Mouse (Mus musculus) forebrain, embryonic 15.5 days (tissue): ENCODE data around the gene Crybb2. TPM values are rescaled to one million over a fixed set of nuclear protein-coding genes. Genes with fewer than 3 reads are reported as not detected.
A peak's percentile ranks its signal among the peaks of the same experiment; 100 is the strongest.

Source experiments
- ATAC-seq: fragments of 200-750 bp; cut with Nextera tagmentation; replicated peaks from 2 replicates; pipeline ENCODE4 v1.8.0; 2017; ENCODE audit warnings: mild to moderate bottlenecking, moderate TSS enrichment, moderate library complexity
- H3K27ac ChIP-seq: fragments of 300-500 bp; sonication (generic); replicated peaks from 2 replicates; pipeline ENCODE4 v1.5.1; 2015; ENCODE audit warnings: mild to moderate bottlenecking, inconsistent platforms
- H3K27me3 ChIP-seq: fragments of 300-500 bp; sonication (generic); 2 replicates; pipeline ENCODE4 v1.6.1; 2015; ENCODE audit warnings: inconsistent platforms
- H3K36me3 ChIP-seq: fragments of 300-500 bp; sonication (generic); 2 replicates; pipeline ENCODE4 v1.6.1; 2015; ENCODE audit warnings: mild to moderate bottlenecking, inconsistent platforms
- H3K4me1 ChIP-seq: fragments of 300-500 bp; sonication (generic); 2 replicates; pipeline ENCODE4 v1.6.1; 2015; ENCODE audit warnings: inconsistent platforms
- H3K4me2 ChIP-seq: fragments of 300-500 bp; sonication (generic); replicated peaks from 2 replicates; pipeline ENCODE4 v1.6.1; 2015; ENCODE audit warnings: mild to moderate bottlenecking, inconsistent platforms
- H3K4me3 ChIP-seq: fragments of 300-500 bp; sonication (generic); 2 replicates; pipeline ENCODE4 v1.5.1; 2015; ENCODE audit warnings: mild to moderate bottlenecking, inconsistent platforms
- H3K9ac ChIP-seq: fragments of 300-500 bp; sonication (generic); replicated peaks from 2 replicates; pipeline ENCODE4 v1.6.1; 2015; ENCODE audit warnings: mild to moderate bottlenecking, inconsistent platforms
- H3K9me3 ChIP-seq: fragments of 300-500 bp; sonication (generic); 2 replicates; pipeline ENCODE4 v1.6.1; 2016; ENCODE audit warnings: inconsistent platforms
- WGBS: fragments of 180-500 bp; shearing (Covaris S2); methylation state at CpG from one replicate; pipeline ENCODE4 v1.1.7; 2015; ENCODE audit warnings: mixed read lengths; 5-methylcytosine and 5-hydroxymethylcytosine counted together
- polyA plus RNA-seq: library from polyadenylated mRNA; unstranded; fragments of >200 nt; fragmentation: Nextera tagmentation; extraction: Ambion mirVana; gene quantifications from 2 replicates; pipeline ENCODE4 v1.2.1, GENCODE M21; 2015

The Crybb2 gene
- polyA plus RNA-seq, 1 experiment from 2014 or later = not detected

DNA sequence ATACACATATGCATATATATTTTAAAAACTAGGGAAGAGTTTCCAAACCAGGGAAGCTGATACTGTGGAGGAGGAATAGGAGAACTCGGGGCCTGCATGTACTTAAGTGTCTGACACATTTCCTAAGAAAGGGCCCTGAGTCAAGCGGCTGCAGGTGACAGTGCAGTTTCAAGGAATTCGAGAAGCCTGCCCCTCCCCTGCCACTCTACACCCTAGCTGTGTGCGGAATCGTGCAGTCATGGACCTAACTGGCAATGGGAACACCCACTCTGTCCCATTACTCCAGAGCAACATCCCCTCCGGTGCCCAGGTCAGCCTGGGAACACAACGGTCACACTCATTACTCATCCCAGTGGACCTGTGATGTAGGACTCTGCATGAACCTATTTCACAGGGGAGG is 36.7 kb upstream of the Crybb2 start:
- H3K9me3 ChIP-seq = no peaks in the 10 kb centered on the region
- ATAC-seq = no peak
- H3K36me3 ChIP-seq = no peaks in the 10 kb centered on the region
- H3K4me1 ChIP-seq = peaks cover 11% of the 10 kb centered on the region
- H3K4me3 ChIP-seq = no peak overlapping the region
- no peak overlapping the region for H3K27ac ChIP-seq
- H3K9ac ChIP-seq = no peak overlapping the region
- no peak overlapping the region for H3K4me2 ChIP-seq
- WGBS = 85% methylated on average over 7 of the region's 7 CpGs
- no peaks in the 10 kb centered on the region for H3K27me3 ChIP-seq

DNA sequence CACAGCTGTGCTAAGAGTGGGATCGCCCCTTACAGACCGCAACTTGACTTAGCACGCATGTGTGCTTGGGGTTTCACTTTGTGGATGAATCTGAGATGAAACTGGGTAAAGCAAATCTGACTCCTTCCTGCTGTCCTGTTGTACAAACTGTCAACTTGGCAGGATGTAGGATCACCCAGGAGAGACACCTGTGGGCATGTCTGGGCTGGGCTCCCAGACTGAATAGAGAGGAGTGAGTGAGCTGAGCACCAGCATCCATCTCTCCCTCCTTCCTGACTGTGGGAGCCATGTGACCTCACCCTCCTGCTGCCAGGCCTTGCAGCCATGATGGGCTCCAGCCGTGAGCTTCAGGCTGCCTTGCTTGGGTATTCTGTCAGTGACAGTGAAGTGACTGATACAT is 35.6 kb upstream of the Crybb2 start:
- Histone ChIP-seq H3K4me1 (0 out of 2 replicates have a peak, but pooled peaks cover 7% of the 10 kb centered on the region), H3K9ac (no peak overlapping the region), H3K27me3 (no peaks in the 10 kb centered on the region), H3K4me3 (no peak overlapping the region), H3K27ac (no peak overlapping the region), H3K4me2 (no peak overlapping the region), H3K36me3 (no peaks in the 10 kb centered on the region), H3K9me3 (no peaks in the 10 kb centered on the region)
- WGBS = 91% methylated on average over 4 of the region's 4 CpGs
- ATAC-seq = no peak

DNA sequence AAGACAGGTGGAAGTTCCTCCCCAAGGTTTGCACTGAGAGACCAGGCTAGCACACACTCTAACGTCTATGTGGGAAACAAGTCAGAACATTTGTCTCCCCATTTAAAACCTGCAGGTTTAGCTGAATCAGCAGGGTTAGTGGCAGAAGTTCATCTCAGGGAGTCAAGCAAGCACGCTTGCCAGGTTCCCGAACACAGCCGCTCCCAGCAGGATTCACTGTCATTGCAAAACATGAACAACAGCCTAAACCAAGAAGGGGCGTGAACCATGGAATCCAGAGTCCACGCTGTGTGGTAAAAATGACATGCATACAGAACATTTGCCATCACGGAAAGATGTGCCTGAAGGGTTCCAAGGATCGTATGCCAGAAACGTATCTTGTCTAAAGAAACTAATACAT is 35.1 kb upstream of the Crybb2 start:
- 80% methylated on average over 9 of the region's 9 CpGs for WGBS
- H3K4me2 ChIP-seq = no peak overlapping the region
- no peaks in the 10 kb centered on the region for H3K9me3 ChIP-seq
- no peak overlapping the region for H3K9ac ChIP-seq
- no peak overlapping the region for H3K4me3 ChIP-seq
- 0 out of 2 replicates have a peak, but pooled peaks cover 7% of the 10 kb centered on the region for H3K4me1 ChIP-seq
- no peaks in the 10 kb centered on the region for H3K36me3 ChIP-seq
- no peak for ATAC-seq
- H3K27me3 ChIP-seq = no peaks in the 10 kb centered on the region
- no peak overlapping the region for H3K27ac ChIP-seq

DNA sequence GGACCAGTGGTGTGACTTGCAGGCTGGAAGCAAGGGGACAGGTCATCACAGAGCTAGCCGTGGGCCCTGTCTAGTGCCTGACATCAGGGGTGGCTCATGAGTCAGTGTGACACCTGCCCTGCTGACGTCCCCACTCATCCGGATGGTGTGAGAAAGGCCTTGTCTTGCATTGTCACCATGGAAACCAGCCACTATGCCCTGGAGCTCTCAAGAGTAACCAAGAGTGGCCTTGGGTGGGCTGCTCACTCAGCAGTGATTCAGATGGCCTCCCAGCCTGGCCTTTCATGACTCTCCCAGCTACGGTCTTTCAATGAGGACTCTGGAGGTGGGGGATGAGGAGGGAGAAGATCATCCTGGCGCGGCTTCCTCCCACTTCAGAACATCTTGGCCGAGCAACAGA is 32.5 kb upstream of the Crybb2 start:
- no peak overlapping the region for H3K27ac ChIP-seq
- no peaks in the 10 kb centered on the region for H3K9me3 ChIP-seq
- no peaks in the 10 kb centered on the region for H3K27me3 ChIP-seq
- H3K4me3 ChIP-seq = no peak overlapping the region
- H3K4me1 ChIP-seq = 0 out of 2 replicates have a peak, but pooled peaks cover 7% of the 10 kb centered on the region
- 31% methylated on average over 7 of the region's 7 CpGs for WGBS
- no peak for ATAC-seq
- no peaks in the 10 kb centered on the region for H3K36me3 ChIP-seq
- H3K4me2 ChIP-seq = no peak overlapping the region
- H3K9ac ChIP-seq = no peak overlapping the region

DNA sequence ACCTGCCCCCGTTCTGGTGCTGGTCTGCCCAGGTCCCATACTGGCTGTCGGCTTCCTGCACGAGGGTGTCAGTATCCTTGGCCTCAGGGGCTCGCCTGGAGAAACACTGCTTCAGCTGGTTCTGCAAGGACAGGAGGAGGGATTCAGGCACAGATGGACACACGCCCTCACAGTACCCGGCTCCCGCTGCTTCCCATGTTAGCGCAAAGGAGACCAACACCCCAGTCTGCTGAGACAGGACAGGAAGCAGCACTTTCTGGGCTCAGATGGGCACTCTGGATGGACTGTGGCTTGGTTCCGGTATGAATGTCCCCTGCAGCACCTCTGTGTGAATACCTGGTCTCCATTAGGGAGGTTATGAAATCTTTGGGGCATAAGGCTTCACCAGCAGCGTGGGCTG is 31.5 kb upstream of the Crybb2 start:
- Histone ChIP-seq H3K4me3 (no peak overlapping the region), H3K9me3 (no peaks in the 10 kb centered on the region), H3K4me2 (no peak overlapping the region), H3K36me3 (no peaks in the 10 kb centered on the region), H3K4me1 (0 out of 2 replicates have a peak, but pooled peaks cover 7% of the 10 kb centered on the region), H3K27ac (no peak overlapping the region), H3K27me3 (no peaks in the 10 kb centered on the region), H3K9ac (no peak overlapping the region)
- 87% methylated on average over 10 of the region's 10 CpGs for WGBS
- ATAC-seq = no peak

DNA sequence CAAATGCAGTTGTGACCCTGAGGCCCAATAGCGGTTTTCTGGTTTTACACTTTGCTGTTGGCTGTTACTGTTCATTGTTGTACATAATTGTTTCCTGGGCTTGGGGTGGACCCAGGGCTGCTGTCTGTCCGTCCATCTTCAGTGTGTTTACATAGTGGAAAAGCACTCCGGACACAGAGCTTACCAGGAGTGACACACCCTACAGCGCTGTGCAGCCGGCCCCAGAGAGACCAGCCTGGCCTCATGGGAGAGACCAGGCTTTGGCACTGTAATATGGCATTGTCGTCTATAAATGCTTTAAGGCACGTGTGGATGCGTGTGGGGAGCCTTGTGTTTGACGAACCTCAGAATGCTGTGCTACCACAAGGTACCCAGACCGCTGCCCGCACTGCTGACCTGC is 30.5 kb upstream of the Crybb2 start:
- no peak overlapping the region for H3K4me2 ChIP-seq
- 86% methylated on average over 11 of the region's 11 CpGs for WGBS
- H3K4me3 ChIP-seq = no peak overlapping the region
- H3K27me3 ChIP-seq = no peaks in the 10 kb centered on the region
- ATAC-seq = no peak
- 0 out of 2 replicates have a peak, but pooled peaks cover 7% of the 10 kb centered on the region for H3K4me1 ChIP-seq
- H3K9ac ChIP-seq = no peak overlapping the region
- H3K27ac ChIP-seq = no peak overlapping the region
- H3K9me3 ChIP-seq = no peaks in the 10 kb centered on the region
- no peaks in the 10 kb centered on the region for H3K36me3 ChIP-seq

DNA sequence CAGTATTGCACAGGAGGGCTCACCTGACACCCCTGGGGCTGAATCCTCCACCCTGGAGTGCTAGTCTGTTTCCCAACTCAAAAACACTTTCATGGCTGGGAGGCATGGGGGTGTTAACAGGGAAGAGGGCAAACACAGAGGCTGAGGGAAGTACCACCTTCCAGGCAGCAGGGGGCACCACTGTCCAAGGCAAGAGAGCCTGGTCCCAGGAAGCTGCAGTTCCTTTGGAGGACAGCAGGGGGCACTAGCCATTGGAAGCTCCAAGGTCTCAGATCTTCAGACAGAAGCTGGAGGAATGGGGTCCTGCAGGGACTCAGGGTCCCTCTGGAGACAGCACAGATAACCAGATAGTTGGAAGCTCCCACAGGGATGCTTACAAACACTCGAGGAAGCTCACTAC is 29.6 kb upstream of the Crybb2 start:
- ATAC-seq = peak; percentile 57
- 17% methylated on average over 1 of the region's 1 CpGs for WGBS
- Histone ChIP-seq H3K9ac (no peak overlapping the region), H3K27me3 (no peaks in the 10 kb centered on the region), H3K4me3 (no peak overlapping the region), H3K4me2 (no peak overlapping the region), H3K9me3 (no peaks in the 10 kb centered on the region), H3K4me1 (0 out of 2 replicates have a peak, but pooled peaks cover 7% of the 10 kb centered on the region), H3K27ac (no peak overlapping the region), H3K36me3 (no peaks in the 10 kb centered on the region)

DNA sequence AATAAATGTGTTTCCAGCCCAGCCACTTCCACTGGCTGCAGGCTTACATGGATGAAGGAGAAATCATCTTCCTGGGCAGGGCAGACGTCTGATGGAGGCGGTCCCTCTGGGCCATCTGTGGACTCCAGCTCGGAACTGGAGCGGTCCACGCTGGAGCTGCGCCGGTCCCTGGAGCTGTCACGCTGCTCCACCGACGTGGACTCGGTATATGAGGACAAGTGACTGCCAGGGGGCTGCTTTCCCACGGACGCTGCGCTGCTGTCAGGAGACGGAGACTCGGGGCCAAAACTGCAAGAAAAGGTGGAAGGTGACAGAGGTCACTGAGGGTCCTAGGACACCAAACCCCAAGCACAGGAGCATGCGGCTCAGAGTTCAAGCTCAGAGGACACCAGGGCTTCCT is 27.6 kb upstream of the Crybb2 start:
- ATAC-seq = no peak
- H3K9me3 ChIP-seq = no peaks in the 10 kb centered on the region
- H3K27ac ChIP-seq = no peak overlapping the region
- H3K36me3 ChIP-seq = no peaks in the 10 kb centered on the region
- no peak overlapping the region for H3K9ac ChIP-seq
- no peak overlapping the region for H3K4me3 ChIP-seq
- H3K4me1 ChIP-seq = 0 out of 2 replicates have a peak, but pooled peaks cover 3% of the 10 kb centered on the region
- no peak overlapping the region for H3K4me2 ChIP-seq
- 95% methylated on average over 17 of the region's 17 CpGs for WGBS
- no peaks in the 10 kb centered on the region for H3K27me3 ChIP-seq

DNA sequence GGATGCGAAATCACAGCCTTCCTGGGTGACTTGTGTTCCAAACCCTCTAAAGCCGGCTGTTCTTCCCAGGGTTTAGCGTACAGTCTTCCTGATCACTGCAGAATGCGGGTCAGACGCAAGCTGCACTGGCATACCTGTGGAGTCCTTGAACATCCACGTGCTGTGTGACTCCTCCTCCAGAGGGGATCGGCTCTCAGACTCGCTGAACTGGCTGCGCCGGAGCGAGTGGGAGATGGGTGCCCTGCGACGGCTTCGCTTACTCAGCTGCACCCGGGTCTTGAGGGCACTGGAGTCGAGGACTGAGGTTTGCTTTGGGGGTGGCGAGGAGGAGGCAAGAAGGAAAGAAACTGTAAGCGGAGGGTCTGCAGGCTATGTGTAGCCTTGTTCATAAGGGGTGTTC is 25.5 kb upstream of the Crybb2 start:
- Histone ChIP-seq H3K9me3 (no peaks in the 10 kb centered on the region), H3K4me3 (no peak overlapping the region), H3K4me1 (no peaks in the 10 kb centered on the region), H3K9ac (no peak overlapping the region), H3K27me3 (no peaks in the 10 kb centered on the region), H3K36me3 (no peaks in the 10 kb centered on the region), H3K4me2 (no peak overlapping the region), H3K27ac (no peak overlapping the region)
- WGBS = 92% methylated on average over 18 of the region's 18 CpGs
- no peak for ATAC-seq

DNA sequence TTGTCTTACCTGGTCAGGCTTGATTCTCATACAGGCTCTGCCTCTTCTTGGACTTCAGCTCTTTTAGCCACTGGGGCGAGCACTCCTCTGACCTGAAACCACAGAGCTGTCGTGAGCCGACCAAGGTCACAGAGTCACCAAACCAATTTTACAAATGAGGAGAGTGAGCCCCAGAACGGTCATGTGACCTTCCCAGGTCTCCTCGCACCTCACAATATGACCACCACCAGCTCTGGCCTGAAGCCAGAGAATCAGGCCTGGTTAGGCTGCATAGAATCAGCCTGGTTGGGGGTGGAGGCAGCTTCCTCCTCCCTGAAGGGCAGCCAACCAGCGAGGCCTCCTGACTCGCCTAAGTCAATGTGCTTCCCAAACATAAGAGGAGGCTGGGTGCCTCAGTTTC is 22.5 kb upstream of the Crybb2 start:
- H3K36me3 ChIP-seq = no peaks in the 10 kb centered on the region; the same call in 1 of the 2 replicates
- no peak overlapping the region for H3K9ac ChIP-seq
- H3K4me3 ChIP-seq = no peak overlapping the region
- no peaks in the 10 kb centered on the region for H3K4me1 ChIP-seq
- no peak overlapping the region for H3K27ac ChIP-seq
- H3K27me3 ChIP-seq = no peaks in the 10 kb centered on the region
- H3K4me2 ChIP-seq = no peak overlapping the region
- WGBS = 80% methylated on average over 7 of the region's 7 CpGs
- no peaks in the 10 kb centered on the region for H3K9me3 ChIP-seq
- ATAC-seq = no peak

DNA sequence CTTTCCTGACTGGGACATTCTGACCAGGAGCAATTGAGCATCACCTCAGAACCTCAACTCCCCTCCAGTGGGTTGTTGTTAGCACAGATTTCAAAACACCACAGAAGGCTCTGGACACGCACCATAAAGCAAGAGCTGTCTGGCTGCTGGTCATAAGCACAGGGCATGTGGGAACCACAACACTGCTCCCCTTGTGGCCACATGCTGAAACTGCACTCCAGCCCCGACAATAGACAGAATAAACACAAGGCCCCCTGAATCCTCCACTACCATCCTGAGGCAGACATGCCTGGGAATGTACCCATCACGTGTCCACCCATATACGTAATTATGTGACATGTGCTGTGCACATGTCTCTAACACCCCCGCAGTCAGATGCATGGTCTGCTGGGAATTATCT is 21.2 kb upstream of the Crybb2 start:
- H3K36me3 ChIP-seq = no peaks in the 10 kb centered on the region; the same call in 1 of the 2 replicates

DNA sequence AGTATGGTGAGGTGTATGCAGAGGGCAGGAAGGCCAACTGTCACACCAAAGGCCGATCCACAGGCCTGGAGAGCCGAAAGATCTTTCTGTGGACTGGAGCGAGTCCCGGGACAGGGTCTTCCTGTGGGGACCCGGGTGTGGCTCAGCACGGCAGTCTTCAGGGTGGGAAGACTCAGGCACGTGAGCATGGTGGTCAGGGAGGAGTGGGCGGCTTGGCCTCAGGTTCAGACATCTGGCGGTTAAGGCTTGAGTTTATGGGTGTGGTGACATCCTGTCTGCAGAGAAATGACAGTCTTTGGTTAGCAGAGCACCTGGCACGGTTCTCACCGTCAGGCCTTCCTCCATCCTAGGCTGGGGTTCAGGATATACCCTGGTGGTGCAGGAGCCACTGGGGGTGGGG is 20.8 kb upstream of the Crybb2 start:
- Histone ChIP-seq H3K27ac (no peak overlapping the region), H3K4me3 (no peak overlapping the region), H3K27me3 (no peaks in the 10 kb centered on the region), H3K4me1 (peaks cover 14% of the 10 kb centered on the region), H3K9ac (no peak overlapping the region), H3K4me2 (no peak overlapping the region), H3K36me3 (no peaks in the 10 kb centered on the region; the same call in 1 of the 2 replicates), H3K9me3 (no peaks in the 10 kb centered on the region)
- no peak; the same call in 1 of the 2 replicates for ATAC-seq
- WGBS = 97% methylated on average over 11 of the region's 11 CpGs

More for the DNA sequence above, 21.2 kb upstream of the Crybb2 start:
- 57% methylated on average over 5 of the region's 5 CpGs for WGBS
- H3K4me1 ChIP-seq = peaks cover 10% of the 10 kb centered on the region
- H3K4me3 ChIP-seq = no peak overlapping the region
- no peak; the same call in 1 of the 2 replicates for ATAC-seq
- H3K27ac ChIP-seq = no peak overlapping the region
- no peak overlapping the region for H3K4me2 ChIP-seq
- H3K9me3 ChIP-seq = no peaks in the 10 kb centered on the region
- H3K9ac ChIP-seq = no peak overlapping the region
- no peaks in the 10 kb centered on the region for H3K27me3 ChIP-seq

DNA sequence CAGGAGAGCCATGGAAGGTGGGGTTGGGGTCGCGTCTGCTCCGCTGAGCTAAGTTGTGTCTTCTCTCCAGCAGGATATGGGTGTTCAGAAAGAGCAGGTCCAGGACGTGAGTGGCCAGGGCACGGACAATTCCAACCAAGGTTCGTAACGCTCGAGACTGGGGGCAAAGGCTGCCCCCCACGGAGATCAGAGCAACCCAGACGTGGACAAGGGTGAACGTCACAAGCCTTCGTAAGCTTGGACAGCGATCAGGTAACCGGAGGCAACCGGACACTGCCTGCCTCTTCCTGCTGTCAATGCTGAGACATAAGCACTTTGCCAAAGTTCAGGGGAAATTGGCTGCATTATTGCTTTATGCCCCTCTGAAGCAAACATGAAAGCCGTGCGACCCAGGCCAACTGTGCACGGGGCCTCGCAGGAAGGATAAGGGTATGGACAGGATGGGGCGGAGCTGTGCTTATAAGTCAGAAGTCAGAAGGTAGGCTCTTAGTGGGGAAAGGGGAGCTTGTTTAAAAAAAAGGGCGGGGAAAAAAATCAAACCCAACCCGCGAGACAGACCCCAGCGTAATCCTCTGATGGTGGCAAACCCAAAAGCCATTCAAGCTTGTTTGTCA is 20.3 kb upstream of the Crybb2 start:
- no peaks in the 10 kb centered on the region for H3K27me3 ChIP-seq
- no peak for ATAC-seq
- no peak overlapping the region for H3K9ac ChIP-seq
- no peak overlapping the region for H3K4me2 ChIP-seq
- H3K36me3 ChIP-seq = no peaks in the 10 kb centered on the region; the same call in 1 of the 2 replicates
- no peak overlapping the region for H3K4me3 ChIP-seq
- WGBS = 90% methylated on average over 24 of the region's 24 CpGs
- peaks cover 14% of the 10 kb centered on the region for H3K4me1 ChIP-seq
- H3K9me3 ChIP-seq = no peaks in the 10 kb centered on the region
- no peak overlapping the region for H3K27ac ChIP-seq
